ENCODE assay signal across 42 mouse cellular contexts in genomic region chr11:54427695-54428352, GRCm38 (mm10). TPM values are rescaled to one million over a fixed set of nuclear protein-coding genes. Genes with fewer than 3 reads are reported as not detected.
A peak's percentile ranks its signal among the peaks of the same experiment; 100 is the strongest.
DNase-seq lines count a peak whose midpoint lies in the region; ATAC-seq and TF ChIP-seq lines count a peak whose summit lies in the region.
"Had no signal": no experiment of that assay in that cellular context is flagged by ENCODE, and none has a peak within 500 bp of the region (broad histone marks: within the 10 kb centered on the region; RNA-seq: fewer than 3 reads in every experiment).

No protein-coding gene starts in this region.

- no peak for DNase-seq in gastrocnemius, adult 2 months
- DNase-seq in gastrocnemius, postnatal 25 days, result no peak
- no peak for DNase-seq in CH12.LX (ENCODE audit: extremely low read depth)
- no peak for DNase-seq in urinary bladder, postnatal 36 days (ENCODE audit: low spot score in 2 of 2)
- DNase-seq in cerebellum, postnatal 14 days, result no peak
- DNase-seq: adrenal gland, postnatal 25 days; cerebellum, adult 18-20 months; cerebellum, postnatal 10 days; gastrocnemius, postnatal 14 days; heart, adult 18-20 months; kidney, postnatal 25 days; left cerebral cortex, postnatal 4 days; liver, embryonic 13.5 days; lung, adult 18-20 months; lung, postnatal 4 days; retina, postnatal 1 day had no signal

- no peak overlapping the region for H3K4me3 ChIP-seq in gastrocnemius, adult 2 months
- no peak overlapping the region for H3K4me3 ChIP-seq in CH12.LX (replicated peaks in 1 of 3; ENCODE audit: low read depth in 2 of 3, low read length in 2 of 3, poor library complexity in 1 of 3)
- H3K4me3 ChIP-seq: erythroblast, embryonic 14.5 days; heart, embryonic 12.5 days; liver, embryonic 13.5 days; midbrain, embryonic 10.5 days; midbrain, embryonic 15.5 days; neural tube, embryonic 15.5 days had no signal

- ATAC-seq in granulocyte monocyte progenitor cell, adult 5-6 weeks (replicated peaks; ENCODE audit: poor library complexity, severe bottlenecking), result peak; percentile 22; the same call in 1 of the 2 replicates
- ATAC-seq in megakaryocyte progenitor cell, adult 5-6 weeks (replicated peaks; ENCODE audit: poor library complexity), result peak; percentile 17; the same call in 1 of the 2 replicates
- ATAC-seq in megakaryocyte, adult 5-6 weeks (ENCODE audit: poor library complexity, severe bottlenecking), result no peak
- ATAC-seq: forebrain, embryonic 16.5 days; inflammation-experienced regulatory T-cells, adult 6 months; lung, postnatal 0 days; midbrain, embryonic 15.5 days; Patski had no signal

- peak overlapping the region; percentile 80 for H3K27ac ChIP-seq in gastrocnemius, adult 2 months
- H3K27ac ChIP-seq in CH12.LX (ENCODE audit: insufficient read depth, low read depth), result no peak overlapping the region
- H3K27ac ChIP-seq: hindbrain, embryonic 14.5 days; liver, embryonic 13.5 days; midbrain, embryonic 10.5 days; midbrain, embryonic 15.5 days; neural tube, embryonic 15.5 days had no signal

- TF ChIP-seq CTCF in gastrocnemius, adult 2 months (IDR thresholded peaks at IDR 0.05), result no peak
- no peak for TF ChIP-seq CTCF in CH12.LX (conservative IDR thresholded peaks at IDR 0.05 in 1 of 2, IDR thresholded peaks at IDR 0.05 in 1 of 2; ENCODE audit: low read depth in 2 of 2, low read length in 2 of 2)

- peaks cover 6 to 8% of the 10 kb centered on the region in 2 experiments; a peak in 2 of 4 replicates for H3K4me1 ChIP-seq in CH12.LX (ENCODE audit: control insufficient read depth in 1 of 2, insufficient read depth in 2 of 2)
- H3K4me1 ChIP-seq: liver, embryonic 13.5 days; midbrain, embryonic 15.5 days had no signal

- intact Hi-C loops in gastrocnemius, adult 2 months (cut with DNase I), result no loop called here

- peak overlapping the region; percentile 23; the same call in 1 of the 2 replicates for H3K4me2 ChIP-seq in CH12.LX (ENCODE audit: insufficient read depth, low read depth, poor library complexity, severe bottlenecking)
- H3K4me2 ChIP-seq: heart, embryonic 12.5 days; hindbrain, embryonic 14.5 days; liver, embryonic 13.5 days; midbrain, embryonic 15.5 days; neural tube, embryonic 15.5 days had no signal

- H3K9me3 ChIP-seq in CH12.LX (replicated peaks; ENCODE audit: low read length), result no peaks in the 10 kb centered on the region
- H3K9me3 ChIP-seq: heart, embryonic 12.5 days; liver, embryonic 13.5 days; midbrain, embryonic 10.5 days; midbrain, embryonic 15.5 days; neural tube, embryonic 15.5 days had no signal

- TF ChIP-seq POLR2A in CH12.LX (IDR thresholded peaks at IDR 0.05; ENCODE audit: low read depth, low read length), result no peak

- H3K27me3 ChIP-seq in CH12.LX (replicated peaks), result no peaks in the 10 kb centered on the region
- H3K27me3 ChIP-seq: heart, embryonic 12.5 days; liver, embryonic 13.5 days; midbrain, embryonic 15.5 days; neural tube, embryonic 15.5 days; Patski had no signal

- TF ChIP-seq RAD21 in CH12.LX (IDR thresholded peaks at IDR 0.05; ENCODE audit: low read depth, low read length), result no peak

- dilution Hi-C loops in CH12.LX (cut with MboI; ENCODE audit: extremely low pct_ligation_motif_present, extremely low pct_unique_long_range_greater_than_20kb, low sequenced_read_pairs), result no loop called here

- in situ Hi-C loops in CH12.LX (cut with MboI; ENCODE audit: low pct_ligation_motif_present, low pct_unique_long_range_greater_than_20kb, low sequenced_read_pairs), result no loop called here

- H3K79me2 ChIP-seq in CH12.LX (replicated peaks; ENCODE audit: control insufficient read depth, extremely low read depth, insufficient read depth, poor library complexity, severe bottlenecking), result no peaks in the 10 kb centered on the region

- no peak overlapping the region for H3K9ac ChIP-seq in CH12.LX (ENCODE audit: insufficient read depth, low read depth)
- H3K9ac ChIP-seq: heart, embryonic 12.5 days; hindbrain, embryonic 14.5 days; liver, embryonic 13.5 days; midbrain, embryonic 15.5 days; neural tube, embryonic 15.5 days had no signal

- no peak; the same call in 1 of the 2 replicates for TF ChIP-seq EP300 in CH12.LX (IDR thresholded peaks at IDR 0.05; ENCODE audit: low read length)

- no peaks in the 10 kb centered on the region for H3K36me3 ChIP-seq in CH12.LX (replicated peaks in 1 of 2; ENCODE audit: control insufficient read depth in 1 of 2, insufficient read depth in 1 of 2, low read length in 1 of 2)
- H3K36me3 ChIP-seq: heart, embryonic 12.5 days; liver, embryonic 13.5 days; midbrain, embryonic 10.5 days; midbrain, embryonic 15.5 days; neural tube, embryonic 15.5 days had no signal

TF ChIP-seq in CH12.LX, 34 proteins besides CTCF, POLR2A, EP300 and RAD21:
- TF ChIP-seq TBP (conservative IDR thresholded peaks at IDR 0.05; ENCODE audit: low read depth, low read length), result no peak
- TF ChIP-seq PAX5 (IDR thresholded peaks at IDR 0.05; ENCODE audit: low read length), result no peak
- TF ChIP-seq MXI1 (IDR thresholded peaks at IDR 0.05; ENCODE audit: low read depth, low read length), result no peak
- no peak for TF ChIP-seq HCFC1 (IDR thresholded peaks at IDR 0.05; ENCODE audit: low read depth, low read length)
- TF ChIP-seq MYC (IDR thresholded peaks at IDR 0.05; ENCODE audit: low read depth, low read length), result no peak
- no peak for TF ChIP-seq ZMIZ1 (IDR thresholded peaks at IDR 0.05; ENCODE audit: low read depth, low read length)
- no peak for TF ChIP-seq RCOR1 (conservative IDR thresholded peaks at IDR 0.05; ENCODE audit: low read depth, low read length)
- no peak for TF ChIP-seq UBTF (IDR thresholded peaks at IDR 0.05; ENCODE audit: low read depth, low read length)
- no peak for TF ChIP-seq MAX (IDR thresholded peaks at IDR 0.05; ENCODE audit: low read length)
- no peak for TF ChIP-seq CHD2 (IDR thresholded peaks at IDR 0.05; ENCODE audit: low read length)
- TF ChIP-seq BHLHE40 (IDR thresholded peaks at IDR 0.05; ENCODE audit: low read depth, low read length), result no peak
- TF ChIP-seq NRF1 (IDR thresholded peaks at IDR 0.05; ENCODE audit: low read depth, low read length), result no peak
- TF ChIP-seq IRF4 (IDR thresholded peaks at IDR 0.05; ENCODE audit: low read depth, low read length), result no peak
- TF ChIP-seq MEF2A (IDR thresholded peaks at IDR 0.05; ENCODE audit: borderline replicate concordance, low read depth, low read length), result no peak
- TF ChIP-seq CHD1 (IDR thresholded peaks at IDR 0.05; ENCODE audit: low read depth, low read length), result no peak
- TF ChIP-seq MAZ (IDR thresholded peaks at IDR 0.05; ENCODE audit: low read depth, low read length), result no peak
- TF ChIP-seq TCF12 (IDR thresholded peaks at IDR 0.05; ENCODE audit: low read depth, low read length), result no peak
TF ChIP-seq in CH12.LX: peak in this region for 0.

RNA-seq across cellular contexts. Expression of gene Fnip1, which starts 10.2 kb away (rescaled TPM):
- 10 to 100 TPM; 28.7 to 35.9 TPM for total RNA-seq in gastrocnemius, adult 2 months (2021)
- 10 to 100 TPM; 22.1 to 38.2 TPM for total RNA-seq in gastrocnemius, postnatal 25 days (2021)
- total RNA-seq in CH12.LX (2012; rRNA removed) (15.4 and 15.5 TPM in 2 replicates), CH12.LX (2014; rRNA removed) (24.5 and 29.5 TPM in 2 replicates)
- polyA plus RNA-seq in CH12.LX (2012; ENCODE audit: insufficient read length, low read depth), result 20.7 and 21.8 TPM in 2 replicates
- total RNA-seq in granulocyte monocyte progenitor cell, adult 5-6 weeks (2014; fragmentation: Nextera tagmentation), result 16.9 and 28.6 TPM in 2 replicates
- 28.8 and 32.2 TPM in 2 replicates for total RNA-seq in granulocyte monocyte progenitor cell, adult 5-6 weeks (2017)
- total RNA-seq in megakaryocyte progenitor cell, adult 5-6 weeks (2015), result 36.0 and 36.8 TPM in 2 replicates
- total RNA-seq in megakaryocyte progenitor cell, adult 5-6 weeks (2017), result 31.4 and 32.4 TPM in 2 replicates
- 37.8 and 39.6 TPM in 2 replicates for total RNA-seq in megakaryocyte, adult 5-6 weeks (2015)
- total RNA-seq in megakaryocyte, adult 5-6 weeks (2017), result 39.2 and 45.6 TPM in 2 replicates

RNA-seq across cellular contexts. Expression of gene Meikin, which starts 57.4 kb away (rescaled TPM):
- total RNA-seq in gastrocnemius, adult 2 months (2021), result not detected
- total RNA-seq in gastrocnemius, postnatal 25 days (2021), result not detected
- not detected in 2 replicates for total RNA-seq in CH12.LX (2012; rRNA removed)
- total RNA-seq in CH12.LX (2014; rRNA removed), result not detected in 2 replicates
- not detected in 2 replicates for polyA plus RNA-seq in CH12.LX (2012; ENCODE audit: insufficient read length, low read depth)
- total RNA-seq in granulocyte monocyte progenitor cell, adult 5-6 weeks (2014; fragmentation: Nextera tagmentation), result not detected in 2 replicates
- not detected in 2 replicates for total RNA-seq in granulocyte monocyte progenitor cell, adult 5-6 weeks (2017)
- total RNA-seq in megakaryocyte progenitor cell, adult 5-6 weeks (2015), result not detected in 2 replicates
- not detected in 2 replicates for total RNA-seq in megakaryocyte progenitor cell, adult 5-6 weeks (2017)
- total RNA-seq in megakaryocyte, adult 5-6 weeks (2015), result not detected in 2 replicates
- total RNA-seq in megakaryocyte, adult 5-6 weeks (2017), result not detected in 2 replicates
- total RNA-seq: adrenal gland, adult 18-20 months; adrenal gland, postnatal 25 days; ES-E14; gastrocnemius, postnatal 14 days; heart, adult 18-20 months; hematopoietic stem cell, adult 5-6 weeks; layer of hippocampus, adult 18-20 months; layer of hippocampus, postnatal 25 days; left cerebral cortex, postnatal 4 days had no signal
- polyA plus RNA-seq: brain, embryonic 14.5 days; cortical plate, adult 2 months; embryonic facial prominence, embryonic 14.5 days; erythroblast, embryonic 14.5 days; forebrain, embryonic 11.5 days; forebrain, embryonic 16.5 days; heart, embryonic 12.5 days; heart, postnatal 0 days; hindbrain, embryonic 14.5 days; inflammation-experienced regulatory T-cells, adult 6 months; kidney, embryonic 14.5 days; liver, embryonic 13.5 days; lung, postnatal 0 days; midbrain, embryonic 10.5 days; midbrain, embryonic 15.5 days; neural tube, embryonic 15.5 days; Patski; spleen, adult 2 months; stomach, embryonic 14.5 days had no signal
